Mouse (Mus musculus): ENCODE data around the gene Slc22a4.
"Not testable (repeated sequence)": the region's sequence is repeated elsewhere in the genome, so short reads cannot be mapped to it uniquely, and the experiment has no call there.

The Slc22a4 gene

GRCm38 (mm10) chr11:54057428-54057827, 29.5 kb upstream of the Slc22a4 start:
- no peak for ATAC-seq (ENCODE audit: low TSS enrichment)

GRCm38 (mm10) chr11:54056132-54056531, 28.2 kb upstream of the Slc22a4 start:
- no peak for ATAC-seq (ENCODE audit: low TSS enrichment)

- ATAC-seq (ENCODE audit: low TSS enrichment), result 0 out of 2 replicates have a peak, but pooled peaks have one; percentile 14
Observed at GRCm38 (mm10) chr11:54054257-54054656, 26.4 kb upstream of the Slc22a4 start.

- ATAC-seq (ENCODE audit: low TSS enrichment), result peak; percentile 38
Observed at GRCm38 (mm10) chr11:54053090-54053489, 25.2 kb upstream of the Slc22a4 start.

GRCm38 (mm10) chr11:54052128-54052527, 24.2 kb upstream of the Slc22a4 start:
- no peak for ATAC-seq (ENCODE audit: low TSS enrichment)

GRCm38 (mm10) chr11:54051161-54051560, 23.3 kb upstream of the Slc22a4 start:
- no peak for ATAC-seq (ENCODE audit: low TSS enrichment)

GRCm38 (mm10) chr11:54050205-54050604, 22.3 kb upstream of the Slc22a4 start:
- ATAC-seq (ENCODE audit: low TSS enrichment), result peak; percentile 95

- no peak for ATAC-seq (ENCODE audit: low TSS enrichment)
Observed at GRCm38 (mm10) chr11:54040676-54041075, 12.8 kb upstream of the Slc22a4 start.

GRCm38 (mm10) chr11:54032872-54033271, 5.0 kb upstream of the Slc22a4 start:
- not testable (repeated sequence) for ATAC-seq (ENCODE audit: low TSS enrichment)

GRCm38 (mm10) chr11:54028997-54029396, 1.1 kb upstream of the Slc22a4 start:
- no peak; the same call in 1 of the 2 replicates for ATAC-seq (ENCODE audit: low TSS enrichment)

GRCm38 (mm10) chr11:54027131-54028043, 503 bp downstream of the Slc22a4 start:
- 0 out of 2 replicates have a peak, but pooled peaks have one; percentile 15 for ATAC-seq (ENCODE audit: low TSS enrichment)

GRCm38 (mm10) chr11:54026491-54027041, 1.3 kb downstream of the Slc22a4 start:
- ATAC-seq (ENCODE audit: low TSS enrichment), result no peak

- ATAC-seq (ENCODE audit: low TSS enrichment), result no peak
Observed at GRCm38 (mm10) chr11:54021396-54022093, 6.3 kb downstream of the Slc22a4 start.

GRCm38 (mm10) chr11:54018893-54019732, 8.8 kb downstream of the Slc22a4 start:
- no peak for ATAC-seq (ENCODE audit: low TSS enrichment)

- ATAC-seq (ENCODE audit: low TSS enrichment), result no peak
Observed at GRCm38 (mm10) chr11:54017596-54017995, 10.3 kb downstream of the Slc22a4 start.

- ATAC-seq (ENCODE audit: low TSS enrichment), result no peak
Observed at GRCm38 (mm10) chr11:54016051-54016450, 11.8 kb downstream of the Slc22a4 start.

- no peak for ATAC-seq (ENCODE audit: low TSS enrichment)
Observed at GRCm38 (mm10) chr11:54012961-54013360, 14.9 kb downstream of the Slc22a4 start.

GRCm38 (mm10) chr11:54011255-54011654, 16.6 kb downstream of the Slc22a4 start:
- no peak for ATAC-seq (ENCODE audit: low TSS enrichment)

- ATAC-seq (ENCODE audit: low TSS enrichment), result no peak
Observed at GRCm38 (mm10) chr11:54008416-54008920, 19.4 kb downstream of the Slc22a4 start.

- peak; percentile 43; the same call in 1 of the 2 replicates for ATAC-seq (ENCODE audit: low TSS enrichment)
Observed at GRCm38 (mm10) chr11:54007717-54008116, 20.2 kb downstream of the Slc22a4 start.

- no peak for ATAC-seq (ENCODE audit: low TSS enrichment)
Observed at GRCm38 (mm10) chr11:54006901-54007300, 21.0 kb downstream of the Slc22a4 start.

Data from frontal cortex, adult (tissue).